Mouse (Mus musculus) monocyte, adult 5-6 weeks (primary cell): ENCODE measurements around the gene Ctbp1. TPM values are rescaled to one million over a fixed set of nuclear protein-coding genes. Genes with fewer than 3 reads are reported as not detected.

Source experiments
- ATAC-seq: fragments of 153-309, 156-312 bp; replicated peaks from 2 replicates; pipeline ENCODE4 v1.8.0; 2017; ENCODE audit warnings: mild to moderate bottlenecking; ENCODE audit not compliant: low TSS enrichment, insufficient number of reproducible peaks, severe bottlenecking, poor library complexity, low FRiP score
- total RNA-seq: library from RNA; stranded (forward); fragments of 200-1000, 200-491, 200-594 nt; gene quantifications from 3 replicates; pipeline ENCODE4 v1.2.3, GENCODE M21; 2017

The Ctbp1 gene
- total RNA-seq, 1 experiment from 2014 or later, result 135 TPM

DNA sequence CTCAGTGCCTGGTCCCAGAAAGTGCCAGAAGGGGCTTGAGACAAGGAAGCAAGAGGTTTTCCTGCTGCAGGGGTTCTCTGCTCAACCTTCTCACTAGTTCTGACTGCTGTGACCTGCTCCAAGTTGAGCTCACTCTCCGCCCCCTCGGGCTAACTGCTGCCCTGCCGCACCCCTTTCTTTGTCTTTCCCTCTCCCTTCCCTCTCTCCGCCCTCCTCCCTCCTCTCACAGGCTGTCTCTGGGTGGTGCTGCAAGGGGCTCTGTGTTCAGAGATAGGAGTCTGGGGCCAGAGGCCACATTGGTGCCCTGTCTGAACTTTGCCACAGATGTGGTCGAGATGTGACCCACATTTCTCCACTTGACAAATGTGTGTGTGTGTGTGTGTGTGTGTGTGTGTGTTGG lies 56.7 kb downstream of the Ctbp1 start, which contains the start of gene Spon2:
Gene Spon2 (minus strand): TSS at position 375 of the 400 bp plus-strand sequence.
- no peak for ATAC-seq

- no peak for ATAC-seq
These were observed 57.1 kb downstream of the Ctbp1 start for GRCm38 (mm10) chr5:33217663-33218062.

DNA sequence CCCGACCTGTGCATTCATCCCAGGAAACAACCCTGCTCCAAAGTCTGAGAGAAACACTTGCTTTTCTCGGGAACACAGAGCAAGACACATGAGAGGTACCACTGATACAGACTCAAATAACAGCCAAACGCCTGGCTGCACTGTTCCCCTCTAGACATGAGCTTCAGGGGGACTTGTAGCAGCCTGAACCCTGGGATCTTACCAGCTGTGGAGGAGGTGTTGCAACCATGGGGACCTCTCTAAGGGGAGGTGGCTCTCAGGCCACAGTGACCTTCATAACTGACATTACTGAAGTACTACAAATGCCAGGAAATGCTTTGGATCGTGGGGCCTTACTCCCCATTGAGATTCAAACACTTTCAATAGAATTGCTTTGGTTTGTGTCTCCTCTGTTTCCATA lies 60.1 kb downstream of the Ctbp1 start:
- ATAC-seq, result no peak

- ATAC-seq, result no peak
These were observed 63.5 kb downstream of the Ctbp1 start for GRCm38 (mm10) chr5:33211254-33211653.

GRCm38 (mm10) chr5:33210515-33210914 lies 64.3 kb downstream of the Ctbp1 start:
- no peak for ATAC-seq

DNA sequence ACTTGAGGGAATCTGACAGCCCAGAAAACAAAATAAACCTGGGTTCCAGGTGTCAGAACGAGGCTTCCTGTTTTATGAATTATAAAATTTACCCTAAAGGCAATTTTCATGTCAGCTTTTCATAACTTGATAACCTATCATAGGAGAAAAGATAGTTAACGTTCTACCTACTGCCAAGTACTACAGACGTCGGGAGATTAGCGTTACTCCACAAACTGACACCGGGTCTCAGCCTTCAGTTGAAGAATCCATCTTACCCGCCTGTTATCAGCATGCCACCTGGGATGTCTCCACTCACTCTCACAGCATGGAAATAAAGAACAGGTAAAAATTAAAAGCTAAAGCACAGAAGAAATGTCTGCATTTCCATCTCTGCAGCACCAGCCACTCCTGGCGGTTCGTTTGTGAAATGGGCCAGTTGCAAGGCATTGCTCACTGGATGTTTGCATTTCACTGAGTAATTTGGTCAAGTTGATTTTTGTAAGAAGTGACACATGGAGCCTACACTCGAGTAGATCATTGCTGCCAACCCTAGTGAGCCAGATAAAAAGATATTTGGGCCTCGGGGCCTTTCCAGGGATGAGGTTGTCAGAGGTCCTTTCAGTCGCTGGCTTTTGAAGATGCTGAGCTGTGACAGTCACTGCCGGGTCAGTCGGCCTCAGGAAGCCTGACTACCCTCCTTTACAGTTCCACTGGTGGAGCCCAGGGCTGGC lies 66.1 kb downstream of the Ctbp1 start:
- ATAC-seq, result no peak

DNA sequence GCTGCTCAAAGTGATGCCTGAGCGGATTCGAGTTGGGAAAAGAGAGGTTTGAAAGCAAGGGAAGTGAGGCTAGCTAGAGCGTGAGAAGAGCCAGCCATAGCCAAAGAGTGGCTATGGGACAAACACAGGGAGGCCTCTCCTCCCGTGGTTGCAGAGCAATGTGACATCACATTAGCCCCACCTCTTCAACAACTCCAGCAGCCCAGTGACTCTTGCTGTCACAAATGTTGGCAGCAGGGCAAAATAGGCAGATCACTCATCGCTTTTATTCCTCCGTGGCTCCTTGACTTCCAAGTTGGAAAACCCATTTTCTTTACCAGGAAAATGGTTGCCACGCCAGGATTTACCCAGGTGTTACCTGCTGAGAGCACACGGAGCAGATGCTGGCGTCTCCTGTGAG lies 67.7 kb downstream of the Ctbp1 start:
- no peak for ATAC-seq

DNA sequence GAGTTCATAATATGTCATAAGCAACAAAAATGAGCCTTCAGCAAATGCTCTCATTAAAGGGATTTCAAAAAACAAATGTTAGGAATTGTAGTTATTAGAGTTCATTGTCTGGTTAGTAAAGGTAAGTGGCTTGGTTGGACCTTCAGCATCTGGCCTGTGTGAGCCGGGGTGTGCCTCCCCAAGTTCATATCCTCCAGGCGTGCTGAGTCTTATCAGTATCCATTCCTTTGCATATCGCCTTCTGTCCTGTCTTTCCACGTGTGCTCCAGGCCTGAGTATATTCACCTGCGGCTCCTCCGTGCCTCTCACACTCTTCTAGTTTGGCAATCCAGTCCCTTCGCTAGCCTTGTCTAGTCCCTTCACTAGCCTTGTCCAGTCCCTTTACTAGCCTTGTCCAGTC lies 68.5 kb downstream of the Ctbp1 start:
- no peak for ATAC-seq

GRCm38 (mm10) chr5:33204284-33204683 lies 70.5 kb downstream of the Ctbp1 start:
- ATAC-seq, result no peak

DNA sequence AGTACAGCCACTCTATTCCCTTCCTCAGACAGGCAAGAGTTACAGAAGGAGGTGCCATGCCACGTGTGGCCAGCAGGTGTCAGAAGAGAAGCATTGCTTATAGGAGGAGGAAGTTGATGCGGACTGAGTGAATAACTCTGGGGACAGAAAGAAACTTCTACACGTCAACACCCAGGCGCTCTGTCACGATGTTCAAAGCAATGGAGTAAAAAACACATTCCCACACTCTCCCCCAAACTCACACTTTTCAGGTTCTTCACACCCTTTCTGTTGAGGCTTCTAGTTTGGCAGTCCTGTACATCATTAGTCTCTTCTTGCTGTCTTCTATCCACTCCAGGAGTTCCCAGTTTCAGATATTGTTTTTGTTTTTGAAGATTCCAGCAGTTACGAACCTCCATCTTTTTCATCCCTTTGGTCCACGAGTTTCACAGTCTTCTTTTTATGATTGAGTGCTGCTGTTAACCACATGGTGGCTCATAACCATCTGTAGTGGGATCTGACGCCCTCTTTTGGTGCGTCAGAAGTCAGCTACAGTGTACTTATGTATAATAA lies 71.0 kb downstream of the Ctbp1 start:
- peak; percentile 96 for ATAC-seq

DNA sequence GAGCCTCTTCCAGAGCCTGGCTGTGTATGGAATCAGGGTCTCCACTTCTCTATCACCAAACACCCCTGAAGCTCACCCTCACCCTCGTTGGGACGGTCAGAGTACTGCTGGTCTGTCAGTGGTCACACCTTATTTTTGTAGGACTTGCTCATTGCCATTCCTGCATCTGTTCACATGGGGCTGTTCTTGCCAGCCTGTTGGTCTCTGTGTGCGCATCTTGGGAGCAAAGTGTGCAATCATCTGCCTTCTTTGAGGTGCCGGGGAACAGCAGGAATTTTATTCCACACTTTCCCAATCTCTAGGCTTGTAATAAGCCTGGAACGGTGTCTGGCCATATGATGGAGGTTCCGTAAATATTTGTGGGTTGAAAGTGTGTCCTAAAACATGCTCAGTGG lies 71.6 kb downstream of the Ctbp1 start:
- no peak for ATAC-seq

GRCm38 (mm10) chr5:33202516-33203170 lies 72.2 kb downstream of the Ctbp1 start:
- no peak for ATAC-seq

DNA sequence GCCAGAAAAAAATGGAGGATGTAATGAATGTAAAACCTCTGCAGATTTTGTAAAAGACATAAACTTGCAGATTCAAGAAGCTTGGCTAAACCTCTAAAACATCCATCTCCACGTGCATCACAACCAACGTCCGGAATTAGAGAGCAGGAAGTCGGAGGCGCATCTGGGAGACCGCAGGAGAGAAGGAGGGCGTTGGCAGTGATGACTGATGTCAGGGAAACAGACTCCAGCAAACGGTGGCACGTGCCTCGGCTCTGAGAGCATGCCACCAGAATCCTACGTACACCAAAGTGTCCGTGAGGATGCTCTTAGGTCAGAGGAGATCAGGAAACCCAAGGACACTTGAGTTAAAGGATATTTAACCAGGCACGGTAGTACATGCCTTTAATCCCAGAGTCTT lies 73.1 kb downstream of the Ctbp1 start:
- no peak for ATAC-seq

DNA sequence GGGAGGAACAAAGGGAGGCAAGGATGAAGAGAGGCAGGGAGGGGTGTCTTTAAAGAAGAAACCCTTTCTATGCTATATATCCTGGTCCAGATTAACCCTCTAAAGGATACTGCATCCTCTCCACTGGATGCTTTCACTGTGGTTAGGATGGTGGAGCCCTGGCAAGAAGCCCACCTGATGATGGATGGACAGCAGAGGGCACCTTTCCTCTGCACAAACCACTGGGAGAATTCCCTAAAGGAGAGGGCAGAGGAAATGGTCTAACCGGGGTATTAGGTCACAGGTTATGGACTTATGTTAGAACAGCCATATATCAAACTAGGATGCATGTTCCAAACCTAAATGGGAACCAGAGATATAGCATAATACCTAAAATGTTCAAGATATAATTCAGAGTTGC lies 74.7 kb downstream of the Ctbp1 start:
- ATAC-seq, result no peak

Other genes starting within 250 kb of the Ctbp1 start
- gene Slc5a1, start 170.8 kb downstream of the Ctbp1 start, total RNA-seq, result not detected in 3 replicates
- not detected in 3 replicates for gene Spon2, start 56.5 kb downstream of the Ctbp1 start, total RNA-seq
- 131 to 170 TPM (median 150 TPM) in 3 replicates for gene Maea, start 60.5 kb upstream of the Ctbp1 start, total RNA-seq
- 13.1 to 21.7 TPM (median 14.7 TPM) in 3 replicates for gene Uvssa, start 103.6 kb upstream of the Ctbp1 start, total RNA-seq
- gene Nkx1-1, start 159.0 kb upstream of the Ctbp1 start, total RNA-seq, result not detected in 3 replicates